Mouse (Mus musculus): ENCODE data around the gene Ssbp2. TPM values are rescaled to one million over a fixed set of nuclear protein-coding genes. Genes with fewer than 3 reads are reported as not detected.

Ssbp2 gene
- polyA plus RNA-seq, 1 experiment from 2014 or later: 119 TPM

DNA sequence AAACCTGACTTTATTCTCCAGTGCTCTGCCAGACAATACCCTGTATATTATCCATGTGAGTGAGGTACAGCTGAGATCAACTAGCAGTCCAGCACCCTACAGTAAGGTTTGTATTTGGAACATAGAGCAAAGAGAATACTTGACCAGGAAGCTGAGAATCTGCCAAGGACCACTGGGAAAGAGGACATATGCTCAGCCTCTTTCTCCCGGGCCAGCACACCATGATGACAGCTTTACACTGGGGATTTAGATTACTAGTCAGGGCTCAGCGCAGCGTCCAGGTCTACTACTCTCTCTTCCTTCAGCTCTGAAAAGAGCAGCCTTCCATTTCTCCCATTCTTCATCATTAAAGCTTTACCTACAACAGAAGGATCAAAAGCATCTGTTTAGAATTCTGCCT is 76.6 kb downstream of the Ssbp2 start:
- 84% methylated on average over 3 of the region's 3 CpGs for WGBS

DNA sequence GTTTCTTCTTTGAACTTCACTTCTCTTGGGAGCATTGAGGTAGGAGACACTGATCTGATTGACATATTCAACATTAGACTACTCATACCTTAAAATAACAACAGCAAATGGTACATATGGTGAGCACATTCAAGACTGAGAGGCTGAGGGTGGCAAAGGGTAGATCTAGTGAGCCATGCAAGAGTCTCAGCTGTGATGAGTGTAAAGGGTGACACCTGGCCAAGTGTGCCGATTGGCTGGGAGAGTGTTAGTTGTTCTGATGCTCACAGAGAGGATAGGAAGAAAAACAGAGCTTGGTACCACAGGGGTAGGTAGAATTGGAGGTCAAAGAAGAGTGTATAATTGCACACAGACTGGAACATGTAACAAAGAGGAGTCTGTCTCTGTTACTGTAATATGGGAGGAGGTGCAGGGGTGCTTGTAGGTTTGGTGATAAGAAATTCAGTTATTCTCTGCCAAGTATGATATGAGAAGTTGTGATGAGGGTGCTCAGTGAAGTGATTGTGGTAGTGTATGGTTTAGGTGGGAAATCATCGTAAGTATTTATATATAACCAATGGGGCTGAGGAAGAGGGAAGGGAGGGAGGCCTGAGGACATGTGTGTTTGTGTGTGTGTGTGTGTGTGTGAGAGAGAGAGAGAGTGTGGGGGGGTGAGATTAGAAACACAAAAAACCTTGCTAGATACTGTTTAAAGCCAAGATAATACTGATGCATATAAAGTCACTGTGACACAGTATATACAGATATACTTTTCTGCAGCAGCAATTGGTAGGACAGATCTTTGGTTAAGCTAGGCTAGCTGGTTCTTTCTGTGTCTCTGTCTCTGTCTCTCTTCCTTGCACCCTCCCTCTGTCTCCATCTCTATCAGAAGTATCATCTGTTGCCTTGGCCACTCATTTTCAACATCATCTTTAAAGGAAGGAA is 80.3 kb downstream of the Ssbp2 start:
- no peak overlapping the region for H3K4me2 ChIP-seq (ENCODE audit: low read depth, low read length)
- H3K27ac ChIP-seq (ENCODE audit: low read length): no peak overlapping the region
- no peaks in the 10 kb centered on the region for H3K9me3 ChIP-seq (replicated peaks; ENCODE audit: control insufficient read depth, low read length)
- 89% methylated on average over 2 of the region's 2 CpGs for WGBS
- H3K4me3 ChIP-seq (replicated peaks; ENCODE audit: low read length): no peak overlapping the region
- H3K36me3 ChIP-seq (ENCODE audit: control insufficient read depth, insufficient read depth, low read length): no peaks in the 10 kb centered on the region
- no peaks in the 10 kb centered on the region for H3K27me3 ChIP-seq (ENCODE audit: control insufficient read depth, insufficient read depth, low read length)
- no peaks in the 10 kb centered on the region for H3K4me1 ChIP-seq (ENCODE audit: control insufficient read depth, insufficient read depth, low read length)
- H3K9ac ChIP-seq (ENCODE audit: low read length): no peak overlapping the region
- no peak for ATAC-seq (ENCODE audit: insufficient read depth, low FRiP score)

More for the DNA sequence above, 76.6 kb downstream of the Ssbp2 start:
- no peaks in the 10 kb centered on the region; the same call in 1 of the 2 replicates for H3K36me3 ChIP-seq (ENCODE audit: control insufficient read depth, insufficient read depth, low read length)
- H3K9me3 ChIP-seq (replicated peaks; ENCODE audit: control insufficient read depth, low read length): no peaks in the 10 kb centered on the region
- H3K9ac ChIP-seq (ENCODE audit: low read length): no peak overlapping the region
- H3K4me2 ChIP-seq (ENCODE audit: low read depth, low read length): no peak overlapping the region
- no peak for ATAC-seq (ENCODE audit: insufficient read depth, low FRiP score)
- no peak overlapping the region for H3K27ac ChIP-seq (ENCODE audit: low read length)
- H3K4me3 ChIP-seq (replicated peaks; ENCODE audit: low read length): no peak overlapping the region
- no peaks in the 10 kb centered on the region for H3K4me1 ChIP-seq (ENCODE audit: control insufficient read depth, insufficient read depth, low read length)
- no peaks in the 10 kb centered on the region for H3K27me3 ChIP-seq (ENCODE audit: control insufficient read depth, insufficient read depth, low read length)

DNA sequence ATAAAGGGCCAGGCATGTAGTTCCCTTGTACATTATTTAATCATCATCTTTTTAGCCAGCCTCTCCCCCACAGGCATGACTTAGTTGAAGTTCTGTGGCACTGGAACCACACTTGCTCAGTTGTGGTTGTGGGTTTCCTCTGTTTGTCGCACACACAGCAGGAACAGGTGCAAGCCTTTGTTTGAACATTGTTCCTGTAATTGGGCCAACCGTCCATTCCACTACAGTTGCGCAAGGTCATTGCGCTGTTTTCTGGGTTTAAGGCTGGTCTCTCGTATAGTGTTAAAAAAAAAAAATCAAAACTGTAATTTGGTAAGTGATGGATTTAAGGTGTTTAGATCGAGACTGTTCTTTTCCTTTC is 81.0 kb downstream of the Ssbp2 start:
- Histone ChIP-seq H3K27ac (ENCODE audit: low read length) (no peak overlapping the region), H3K9ac (ENCODE audit: low read length) (no peak overlapping the region), H3K36me3 (ENCODE audit: control insufficient read depth, insufficient read depth, low read length) (no peaks in the 10 kb centered on the region), H3K4me3 (replicated peaks; ENCODE audit: low read length) (no peak overlapping the region), H3K4me2 (ENCODE audit: low read depth, low read length) (no peak overlapping the region), H3K9me3 (replicated peaks; ENCODE audit: control insufficient read depth, low read length) (no peaks in the 10 kb centered on the region), H3K4me1 (ENCODE audit: control insufficient read depth, insufficient read depth, low read length) (no peaks in the 10 kb centered on the region), H3K27me3 (ENCODE audit: control insufficient read depth, insufficient read depth, low read length) (no peaks in the 10 kb centered on the region)
- ATAC-seq (ENCODE audit: insufficient read depth, low FRiP score): no peak
- WGBS: 85% methylated on average over 6 of the region's 6 CpGs

DNA sequence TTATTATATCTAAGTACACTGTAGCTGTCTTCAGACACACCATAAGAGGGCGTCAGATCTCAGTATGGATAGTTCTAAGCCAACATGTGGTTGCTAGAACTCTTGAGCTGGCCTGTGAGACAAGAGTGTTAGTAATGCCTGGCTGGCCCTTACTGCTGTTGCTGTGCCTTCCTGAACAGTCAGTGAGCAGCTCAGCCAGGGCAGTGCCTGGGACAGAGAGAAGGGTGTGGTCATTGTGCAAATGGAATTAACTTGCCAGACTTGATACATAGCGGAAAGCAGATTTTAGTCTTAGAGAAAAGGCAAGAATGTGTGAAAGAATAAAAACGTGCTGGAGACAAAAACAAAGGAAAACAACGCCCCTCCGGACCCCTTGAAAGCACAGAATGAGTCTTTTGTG is 83.5 kb downstream of the Ssbp2 start:
- Histone ChIP-seq H3K27ac (ENCODE audit: low read length) (no peak overlapping the region), H3K4me3 (replicated peaks; ENCODE audit: low read length) (no peak overlapping the region), H3K27me3 (ENCODE audit: control insufficient read depth, insufficient read depth, low read length) (no peaks in the 10 kb centered on the region), H3K36me3 (ENCODE audit: control insufficient read depth, insufficient read depth, low read length) (0 out of 2 replicates have a peak, but pooled peaks cover 4% of the 10 kb centered on the region), H3K4me1 (ENCODE audit: control insufficient read depth, insufficient read depth, low read length) (no peaks in the 10 kb centered on the region), H3K9me3 (replicated peaks; ENCODE audit: control insufficient read depth, low read length) (no peaks in the 10 kb centered on the region), H3K4me2 (ENCODE audit: low read depth, low read length) (no peak overlapping the region), H3K9ac (ENCODE audit: low read length) (no peak overlapping the region)
- WGBS: 53% methylated on average over 5 of the region's 5 CpGs
- ATAC-seq (ENCODE audit: insufficient read depth, low FRiP score): no peak

DNA sequence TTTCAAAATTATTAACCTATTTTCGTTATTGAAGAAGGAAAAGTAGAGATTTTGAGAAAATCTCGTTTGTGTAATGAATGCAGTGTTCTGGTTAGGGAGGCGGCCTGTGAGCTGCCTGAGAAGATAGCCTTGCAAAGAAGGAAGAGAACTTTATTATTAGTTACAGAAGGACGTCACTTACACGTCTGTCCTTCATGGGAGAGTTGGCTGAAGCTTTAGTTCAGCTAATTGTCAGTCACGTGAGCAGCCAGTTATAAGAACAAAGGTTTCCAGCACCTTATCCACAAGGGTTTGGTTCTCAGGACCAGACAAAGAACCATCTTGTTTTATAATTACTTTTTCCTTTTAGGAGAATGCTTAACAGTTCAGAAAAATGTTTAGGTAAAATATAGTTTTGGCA is 104.0 kb downstream of the Ssbp2 start:
- Histone ChIP-seq H3K4me2 (ENCODE audit: low read depth, low read length) (no peak overlapping the region), H3K4me3 (replicated peaks; ENCODE audit: low read length) (no peak overlapping the region), H3K9ac (ENCODE audit: low read length) (no peak overlapping the region), H3K9me3 (replicated peaks; ENCODE audit: control insufficient read depth, low read length) (no peaks in the 10 kb centered on the region), H3K27ac (ENCODE audit: low read length) (no peak overlapping the region), H3K36me3 (ENCODE audit: control insufficient read depth, insufficient read depth, low read length) (no peaks in the 10 kb centered on the region), H3K27me3 (ENCODE audit: control insufficient read depth, insufficient read depth, low read length) (no peaks in the 10 kb centered on the region), H3K4me1 (ENCODE audit: control insufficient read depth, insufficient read depth, low read length) (no peaks in the 10 kb centered on the region)
- WGBS: 70% methylated on average over 6 of the region's 6 CpGs
- no peak for ATAC-seq (ENCODE audit: insufficient read depth, low FRiP score)

DNA sequence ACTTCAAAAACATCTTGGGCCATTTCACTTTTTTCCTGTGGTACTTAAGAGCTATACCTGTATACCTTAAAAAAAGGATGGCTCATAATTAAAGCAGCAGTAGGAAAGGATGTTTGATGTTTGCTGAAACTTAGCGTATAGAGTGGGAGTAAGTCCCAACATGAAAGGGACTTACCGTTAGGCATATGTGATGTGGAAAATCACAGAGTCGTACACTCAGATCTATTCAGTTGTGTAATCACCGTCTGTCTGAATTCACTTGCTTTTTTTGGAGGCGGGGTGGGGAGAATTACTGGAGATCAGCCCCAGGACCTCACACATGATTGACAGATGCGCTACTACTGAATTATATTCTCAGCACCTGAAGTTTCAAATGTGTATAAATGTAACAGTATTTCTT is 104.7 kb downstream of the Ssbp2 start:
- H3K4me3 ChIP-seq (replicated peaks; ENCODE audit: low read length): no peak overlapping the region
- H3K27me3 ChIP-seq (ENCODE audit: control insufficient read depth, insufficient read depth, low read length): no peaks in the 10 kb centered on the region
- no peak overlapping the region for H3K27ac ChIP-seq (ENCODE audit: low read length)
- no peak overlapping the region for H3K9ac ChIP-seq (ENCODE audit: low read length)
- WGBS: 83% methylated on average over 6 of the region's 6 CpGs
- H3K4me1 ChIP-seq (ENCODE audit: control insufficient read depth, insufficient read depth, low read length): no peaks in the 10 kb centered on the region
- ATAC-seq (ENCODE audit: insufficient read depth, low FRiP score): no peak
- H3K9me3 ChIP-seq (replicated peaks; ENCODE audit: control insufficient read depth, low read length): no peaks in the 10 kb centered on the region
- H3K4me2 ChIP-seq (ENCODE audit: low read depth, low read length): no peak overlapping the region
- no peaks in the 10 kb centered on the region for H3K36me3 ChIP-seq (ENCODE audit: control insufficient read depth, insufficient read depth, low read length)

DNA sequence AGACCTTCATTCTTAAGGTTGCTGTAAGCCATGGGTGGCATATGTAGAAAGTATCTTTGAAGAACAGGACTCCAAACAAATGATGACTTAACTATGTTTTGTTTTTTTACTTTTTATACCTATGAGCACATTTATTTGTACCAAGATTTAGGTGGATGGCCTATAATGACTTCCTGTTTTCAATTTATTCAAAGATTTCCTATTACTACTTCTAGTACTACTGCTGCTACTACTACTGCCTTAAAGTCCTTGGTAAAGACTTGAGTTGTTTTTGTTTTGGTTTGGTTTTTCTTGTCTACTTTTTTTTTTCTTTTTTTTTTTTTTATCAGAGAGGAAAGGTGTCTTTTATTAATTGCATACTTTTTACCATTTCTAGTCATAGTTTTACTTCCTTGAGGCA is 121.4 kb downstream of the Ssbp2 start:
- Histone ChIP-seq H3K36me3 (ENCODE audit: control insufficient read depth, insufficient read depth, low read length) (no peaks in the 10 kb centered on the region), H3K27me3 (ENCODE audit: control insufficient read depth, insufficient read depth, low read length) (no peaks in the 10 kb centered on the region), H3K9ac (ENCODE audit: low read length) (no peak overlapping the region), H3K4me3 (replicated peaks; ENCODE audit: low read length) (no peak overlapping the region), H3K4me2 (ENCODE audit: low read depth, low read length) (no peak overlapping the region), H3K27ac (ENCODE audit: low read length) (no peak overlapping the region), H3K9me3 (replicated peaks; ENCODE audit: control insufficient read depth, low read length) (no peaks in the 10 kb centered on the region), H3K4me1 (ENCODE audit: control insufficient read depth, insufficient read depth, low read length) (no peaks in the 10 kb centered on the region)
- ATAC-seq (ENCODE audit: insufficient read depth, low FRiP score): no peak

DNA sequence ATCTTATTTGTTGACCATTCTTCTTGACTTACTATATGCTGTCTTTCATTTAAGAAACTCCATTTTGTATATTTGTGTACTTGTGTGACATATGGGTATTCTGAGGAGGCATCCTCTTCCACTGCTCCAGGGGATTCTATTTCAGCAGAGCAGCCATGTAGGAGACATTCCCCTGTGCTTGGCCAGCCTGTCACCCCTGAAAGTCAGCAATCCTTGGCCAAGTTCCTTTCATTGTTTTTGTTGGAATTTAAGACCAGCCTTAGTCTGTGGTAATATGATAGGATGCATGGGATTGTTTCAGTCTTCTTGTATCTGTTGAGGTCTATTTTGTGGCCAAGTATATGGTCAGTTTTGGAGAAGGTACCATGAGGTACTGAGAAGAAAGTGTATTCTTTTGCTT is 122.1 kb downstream of the Ssbp2 start:
- H3K9me3 ChIP-seq (replicated peaks; ENCODE audit: control insufficient read depth, low read length): no peaks in the 10 kb centered on the region
- H3K27ac ChIP-seq (ENCODE audit: low read length): no peak overlapping the region
- H3K4me2 ChIP-seq (ENCODE audit: low read depth, low read length): no peak overlapping the region
- no peak for ATAC-seq (ENCODE audit: insufficient read depth, low FRiP score)
- H3K4me3 ChIP-seq (replicated peaks; ENCODE audit: low read length): no peak overlapping the region
- H3K36me3 ChIP-seq (ENCODE audit: control insufficient read depth, insufficient read depth, low read length): no peaks in the 10 kb centered on the region
- H3K27me3 ChIP-seq (ENCODE audit: control insufficient read depth, insufficient read depth, low read length): no peaks in the 10 kb centered on the region
- H3K4me1 ChIP-seq (ENCODE audit: control insufficient read depth, insufficient read depth, low read length): no peaks in the 10 kb centered on the region
- H3K9ac ChIP-seq (ENCODE audit: low read length): no peak overlapping the region

DNA sequence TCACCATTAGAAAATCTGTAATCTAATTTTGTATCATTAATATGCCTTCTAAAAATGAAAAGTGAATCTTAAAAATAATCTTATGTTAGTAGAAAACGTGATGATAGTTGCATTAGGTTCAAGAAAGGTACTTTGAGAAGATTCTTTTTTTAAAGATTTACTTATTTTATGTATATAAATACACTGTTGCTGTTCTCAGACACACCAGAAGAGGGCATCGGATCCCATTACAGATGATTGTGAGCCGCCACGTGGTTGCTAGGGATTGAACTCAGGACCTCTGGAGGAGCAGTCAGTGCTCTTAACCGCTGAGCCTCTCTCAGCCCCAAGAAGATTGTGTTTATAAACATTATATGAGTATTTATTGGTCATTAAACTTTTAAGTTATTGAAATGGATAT is 126.3 kb downstream of the Ssbp2 start:
- H3K4me2 ChIP-seq (ENCODE audit: low read depth, low read length): no peak overlapping the region
- no peaks in the 10 kb centered on the region for H3K27me3 ChIP-seq (ENCODE audit: control insufficient read depth, insufficient read depth, low read length)
- no peaks in the 10 kb centered on the region for H3K9me3 ChIP-seq (replicated peaks; ENCODE audit: control insufficient read depth, low read length)
- no peaks in the 10 kb centered on the region for H3K4me1 ChIP-seq (ENCODE audit: control insufficient read depth, insufficient read depth, low read length)
- no peak overlapping the region for H3K9ac ChIP-seq (ENCODE audit: low read length)
- ATAC-seq (ENCODE audit: insufficient read depth, low FRiP score): no peak
- 62% methylated on average over 5 of the region's 5 CpGs for WGBS
- H3K27ac ChIP-seq (ENCODE audit: low read length): no peak overlapping the region
- H3K36me3 ChIP-seq (ENCODE audit: control insufficient read depth, insufficient read depth, low read length): no peaks in the 10 kb centered on the region
- H3K4me3 ChIP-seq (replicated peaks; ENCODE audit: low read length): no peak overlapping the region

Measured in stomach, embryonic 16.5 days (tissue).